Mouse (Mus musculus): ENCODE results near the gene Snx21. TPM values are rescaled to one million over a fixed set of nuclear protein-coding genes. Genes with fewer than 3 reads are reported as not detected.

Gene Snx21
- polyA plus RNA-seq, 1 experiment, result 19.2 TPM

DNA sequence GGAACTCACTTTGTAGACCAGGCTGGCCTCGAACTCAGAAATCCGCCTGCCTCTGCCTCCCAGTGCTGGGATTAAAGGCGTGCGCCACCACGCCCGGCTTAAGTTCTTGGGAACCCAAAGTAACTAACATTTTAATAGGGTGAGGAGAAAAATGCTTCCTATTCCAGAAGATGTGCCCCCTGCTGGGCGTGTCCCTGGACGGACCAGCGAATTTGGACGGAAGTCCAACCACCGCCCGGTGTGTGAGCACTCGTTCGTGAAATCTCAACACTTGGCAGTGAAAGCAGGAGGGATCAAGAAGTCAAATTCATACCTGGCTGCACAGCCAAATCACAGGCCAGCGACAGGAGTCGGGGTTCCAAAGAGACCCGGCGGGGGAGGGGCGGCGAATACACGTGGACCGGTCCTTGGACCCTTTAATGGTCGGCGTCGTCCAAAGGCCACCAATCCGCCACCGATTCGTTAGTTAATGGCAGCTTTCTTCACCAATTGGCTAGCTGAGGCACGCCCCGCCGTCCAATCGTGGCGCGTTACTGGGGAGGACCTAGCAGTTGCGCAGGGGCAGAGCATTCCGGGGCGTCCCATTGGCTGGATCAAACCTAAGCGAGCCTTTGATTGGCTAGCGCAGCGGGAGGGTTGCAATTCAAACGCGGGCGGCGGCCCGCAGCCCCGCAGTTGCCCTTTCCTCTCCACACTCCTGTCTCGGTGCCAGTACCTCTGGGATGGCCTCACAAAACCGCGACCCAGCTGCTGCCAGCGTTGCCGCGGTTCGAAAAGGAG, 16.2 kb upstream of the Snx21 start, which contains the start of gene Ube2c:
Ube2c (plus strand) TSS at position 641 of the 780 bp plus-strand sequence.
- TF ChIP-seq POLR2A (IDR thresholded peaks at IDR 0.05; ENCODE audit: low read depth, low read length) (peak; percentile 31; the same call in 1 of the 2 replicates), CTCF (IDR thresholded peaks at IDR 0.05; ENCODE audit: extremely low read depth, insufficient read length, insufficient replicate concordance, low read depth, low read length) (no peak; the same call in 1 of the 2 replicates)
- Histone ChIP-seq H3K4me1 (ENCODE audit: control insufficient read depth, insufficient read depth, insufficient read length, low read length) (peaks cover 12% of the 10 kb centered on the region; the same call in 1 of the 2 replicates), H3K27me3 (ENCODE audit: control insufficient read depth, insufficient read depth, low read length) (no peaks in the 10 kb centered on the region), H3K36me3 (ENCODE audit: control insufficient read depth, insufficient read depth, low read length) (peaks cover 28% of the 10 kb centered on the region), H3K4me3 (ENCODE audit: low read depth, low read length) (peak within 1 kb of the TSS; percentile 81), H3K27ac (ENCODE audit: insufficient read depth, low read depth, low read length) (peak within 1 kb of the TSS; percentile 18)
- WGBS, result 1% methylated on average over 53 of the region's 53 CpGs

DNA sequence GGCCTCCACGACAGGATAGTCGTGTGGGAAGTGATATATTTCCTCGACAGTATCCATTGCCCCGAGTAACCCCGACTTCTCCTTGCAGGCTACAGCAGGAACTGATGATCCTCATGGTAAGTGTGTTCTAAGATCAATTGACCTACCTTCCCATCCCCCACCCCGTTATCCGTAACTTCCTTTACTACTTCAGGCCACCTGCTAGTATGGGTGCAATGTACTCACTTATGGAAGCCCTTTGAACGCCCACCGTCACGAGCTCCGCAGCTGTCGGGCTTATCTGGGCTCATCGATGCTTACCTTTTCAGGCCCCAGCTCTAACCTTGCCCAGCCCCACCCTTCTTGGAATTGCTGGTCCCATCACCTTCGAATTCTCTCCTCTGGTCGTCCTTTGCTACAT, 15.3 kb upstream of the Snx21 start:
- WGBS, result under 1% methylated on average over 15 of the region's 15 CpGs
- Histone ChIP-seq H3K4me1 (ENCODE audit: control insufficient read depth, insufficient read depth, insufficient read length, low read length) (peaks cover 12% of the 10 kb centered on the region; the same call in 1 of the 2 replicates), H3K27me3 (ENCODE audit: control insufficient read depth, insufficient read depth, low read length) (no peaks in the 10 kb centered on the region), H3K4me3 (ENCODE audit: low read depth, low read length) (peak overlapping the region; percentile 81), H3K27ac (ENCODE audit: insufficient read depth, low read depth, low read length) (peak overlapping the region; percentile 3; the same call in 1 of the 2 replicates), H3K36me3 (ENCODE audit: control insufficient read depth, insufficient read depth, low read length) (peaks cover 22% of the 10 kb centered on the region)
- TF ChIP-seq POLR2A (IDR thresholded peaks at IDR 0.05; ENCODE audit: low read depth, low read length) (no peak), CTCF (IDR thresholded peaks at IDR 0.05; ENCODE audit: extremely low read depth, insufficient read length, insufficient replicate concordance, low read depth, low read length) (no peak)

GRCm38 (mm10) chr2:164771123-164771522, 14.5 kb upstream of the Snx21 start:
- WGBS, result 28% methylated on average over 8 of the region's 8 CpGs
- no peak for TF ChIP-seq POLR2A (IDR thresholded peaks at IDR 0.05; ENCODE audit: low read depth, low read length)
- no peak for TF ChIP-seq CTCF (IDR thresholded peaks at IDR 0.05; ENCODE audit: extremely low read depth, insufficient read length, insufficient replicate concordance, low read depth, low read length)
- H3K4me3 ChIP-seq (ENCODE audit: low read depth, low read length), result peak overlapping the region; percentile 14; the same call in 1 of the 2 replicates
- peaks cover 15% of the 10 kb centered on the region for H3K36me3 ChIP-seq (ENCODE audit: control insufficient read depth, insufficient read depth, low read length)
- H3K27ac ChIP-seq (ENCODE audit: insufficient read depth, low read depth, low read length), result no peak overlapping the region
- H3K27me3 ChIP-seq (ENCODE audit: control insufficient read depth, insufficient read depth, low read length), result no peaks in the 10 kb centered on the region
- H3K4me1 ChIP-seq (ENCODE audit: control insufficient read depth, insufficient read depth, insufficient read length, low read length), result peaks cover 12% of the 10 kb centered on the region; the same call in 1 of the 2 replicates

DNA sequence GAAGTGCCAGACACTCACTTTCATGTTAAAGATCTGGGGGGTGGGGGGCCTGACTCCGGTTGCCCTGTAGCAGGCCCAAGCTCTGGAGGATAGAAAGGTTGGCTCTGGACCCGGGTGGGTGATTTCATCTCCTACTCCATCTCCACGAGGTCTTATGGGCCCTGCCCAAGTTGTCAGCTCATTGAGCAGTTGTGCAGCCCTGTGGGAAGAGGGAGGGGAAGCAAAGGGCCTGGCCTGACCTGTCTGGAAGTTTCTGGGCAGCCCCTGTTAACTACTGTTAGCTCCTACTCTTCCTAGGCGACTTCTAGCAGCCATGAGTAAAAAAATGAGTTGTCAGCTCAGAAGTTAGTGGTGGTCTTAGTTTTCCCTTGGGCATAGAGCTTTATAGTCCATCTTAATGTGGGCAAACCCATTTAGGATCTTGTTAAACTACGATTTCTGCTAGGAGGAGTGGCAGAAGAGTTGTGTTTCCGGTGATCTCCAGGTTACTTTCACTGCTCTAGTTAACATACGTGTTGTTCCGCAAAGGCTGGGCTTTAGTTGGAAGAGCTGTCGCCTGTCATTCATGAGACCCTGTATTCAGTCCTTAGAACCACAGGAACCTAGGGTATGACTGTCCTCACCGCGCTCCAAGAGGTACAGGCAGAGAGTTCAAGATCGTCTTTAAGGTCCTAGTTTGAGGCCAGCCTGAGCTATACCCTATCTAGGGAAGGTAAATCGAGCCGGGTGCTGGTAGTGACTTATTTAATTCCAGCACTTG, 12.2 kb upstream of the Snx21 start:
- 61% methylated on average over 14 of the region's 14 CpGs for WGBS
- Histone ChIP-seq H3K27ac (ENCODE audit: insufficient read depth, low read depth, low read length) (peak overlapping the region; percentile 14), H3K4me1 (ENCODE audit: control insufficient read depth, insufficient read depth, insufficient read length, low read length) (peaks cover 12% of the 10 kb centered on the region; the same call in 1 of the 2 replicates)

DNA sequence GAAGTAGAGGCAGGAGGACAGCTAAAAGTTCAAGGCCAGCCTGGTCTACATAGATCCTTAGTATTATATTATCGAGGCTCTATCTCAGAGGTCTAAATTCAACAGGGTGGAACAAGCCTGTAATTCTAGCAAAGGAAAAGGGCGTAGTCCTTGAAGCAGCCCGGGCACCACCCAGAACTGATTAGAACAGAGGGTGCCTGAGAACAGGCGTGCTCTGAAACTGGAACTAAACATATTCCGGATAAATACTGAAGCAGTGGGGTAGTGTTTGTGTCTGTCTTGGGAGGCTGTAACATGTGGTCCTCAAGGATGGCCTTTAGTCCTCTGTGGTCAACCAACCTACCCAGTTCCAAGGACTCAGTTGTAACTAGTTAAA, 11.6 kb upstream of the Snx21 start:
- TF ChIP-seq CTCF (IDR thresholded peaks at IDR 0.05; ENCODE audit: extremely low read depth, insufficient read length, insufficient replicate concordance, low read depth, low read length) (no peak), POLR2A (IDR thresholded peaks at IDR 0.05; ENCODE audit: low read depth, low read length) (no peak)
- peak overlapping the region; percentile 14 for H3K27ac ChIP-seq (ENCODE audit: insufficient read depth, low read depth, low read length)
- WGBS, result 25% methylated on average over 5 of the region's 5 CpGs
- H3K36me3 ChIP-seq (ENCODE audit: control insufficient read depth, insufficient read depth, low read length), result peaks cover 4% of the 10 kb centered on the region; the same call in 1 of the 2 replicates
- no peak overlapping the region for H3K4me3 ChIP-seq (ENCODE audit: low read depth, low read length)
- H3K4me1 ChIP-seq (ENCODE audit: control insufficient read depth, insufficient read depth, insufficient read length, low read length), result peaks cover 12% of the 10 kb centered on the region; the same call in 1 of the 2 replicates
- H3K27me3 ChIP-seq (ENCODE audit: control insufficient read depth, insufficient read depth, low read length), result no peaks in the 10 kb centered on the region

More for the DNA sequence above, 12.2 kb upstream of the Snx21 start:
- Histone ChIP-seq H3K4me3 (ENCODE audit: low read depth, low read length) (no peak overlapping the region), H3K27me3 (ENCODE audit: control insufficient read depth, insufficient read depth, low read length) (no peaks in the 10 kb centered on the region), H3K36me3 (ENCODE audit: control insufficient read depth, insufficient read depth, low read length) (peaks cover 4% of the 10 kb centered on the region; the same call in 1 of the 2 replicates)
- TF ChIP-seq CTCF (IDR thresholded peaks at IDR 0.05; ENCODE audit: extremely low read depth, insufficient read length, insufficient replicate concordance, low read depth, low read length) (no peak), POLR2A (IDR thresholded peaks at IDR 0.05; ENCODE audit: low read depth, low read length) (no peak)

GRCm38 (mm10) chr2:164776130-164776529, 9.5 kb upstream of the Snx21 start:
- H3K4me1 ChIP-seq (ENCODE audit: control insufficient read depth, insufficient read depth, insufficient read length, low read length), result peaks cover 8% of the 10 kb centered on the region; the same call in 1 of the 2 replicates
- TF ChIP-seq CTCF (IDR thresholded peaks at IDR 0.05; ENCODE audit: extremely low read depth, insufficient read length, insufficient replicate concordance, low read depth, low read length) (no peak), POLR2A (IDR thresholded peaks at IDR 0.05; ENCODE audit: low read depth, low read length) (no peak)
- H3K27me3 ChIP-seq (ENCODE audit: control insufficient read depth, insufficient read depth, low read length), result no peaks in the 10 kb centered on the region
- WGBS, result 84% methylated on average over 6 of the region's 6 CpGs
- no peak overlapping the region for H3K4me3 ChIP-seq (ENCODE audit: low read depth, low read length)
- H3K36me3 ChIP-seq (ENCODE audit: control insufficient read depth, insufficient read depth, low read length), result peaks cover 4% of the 10 kb centered on the region; the same call in 1 of the 2 replicates
- H3K27ac ChIP-seq (ENCODE audit: insufficient read depth, low read depth, low read length), result no peak overlapping the region
